Mouse (Mus musculus) limb, embryonic 11.5 days (tissue): ENCODE results near the gene Stat5b. TPM values are rescaled to one million over a fixed set of nuclear protein-coding genes. Genes with fewer than 3 reads are reported as not detected.
A peak's percentile ranks its signal among the peaks of the same experiment; 100 is the strongest.

Experiments
- ATAC-seq: fragments of 200-750 bp; cut with Nextera tagmentation; 2 replicates; pipeline ENCODE4 v1.8.0; 2017; ENCODE audit warnings: low read depth; ENCODE audit not compliant: insufficient number of reproducible peaks, low FRiP score, low TSS enrichment
- DNase-seq: peaks from one replicate; pipeline ENCODE4 v3.0.0-alpha.2; 2015; ENCODE audit warnings: low spot score
- H3K27ac ChIP-seq: fragments of 300-500 bp; sonication (generic); replicated peaks from 2 replicates; pipeline ENCODE4 v1.5.1; 2014; ENCODE audit warnings: low read depth, mild to moderate bottlenecking, low read length
- H3K27me3 ChIP-seq: fragments of 300-500 bp; sonication (generic); 2 replicates; pipeline ENCODE4 v1.6.1; 2014; ENCODE audit warnings: mild to moderate bottlenecking, low read length, mixed read lengths; ENCODE audit not compliant: control insufficient read depth, insufficient read depth
- H3K36me3 ChIP-seq: fragments of 300-500 bp; sonication (generic); 2 replicates; pipeline ENCODE4 v1.6.1; 2014; ENCODE audit warnings: mild to moderate bottlenecking, low read length, moderate library complexity, mixed read lengths; ENCODE audit not compliant: control insufficient read depth, insufficient read depth
- H3K4me1 ChIP-seq: fragments of 300-500 bp; sonication (generic); 2 replicates; pipeline ENCODE4 v1.6.1; 2014; ENCODE audit warnings: low read length, mixed read lengths; ENCODE audit not compliant: control insufficient read depth, insufficient read depth
- H3K4me2 ChIP-seq: fragments of 300-500 bp; sonication (generic); 2 replicates; pipeline ENCODE4 v1.6.1; 2014; ENCODE audit warnings: low read depth, mild to moderate bottlenecking, moderate library complexity; ENCODE audit not compliant: severe bottlenecking
- H3K4me3 ChIP-seq: fragments of 300-500 bp; sonication (generic); 2 replicates; pipeline ENCODE4 v1.5.1; 2014; ENCODE audit warnings: low read depth, low read length
- H3K9ac ChIP-seq: fragments of 300-500 bp; sonication (generic); 2 replicates; pipeline ENCODE4 v1.6.1; 2014; ENCODE audit warnings: mild to moderate bottlenecking, low read length
- H3K9me3 ChIP-seq: fragments of 300-500 bp; sonication (generic); 2 replicates; pipeline ENCODE4 v1.6.1; 2016; ENCODE audit warnings: low read length; ENCODE audit not compliant: control insufficient read depth
- WGBS: fragments of 180-500 bp; shearing (Covaris S2); extraction: QIAGEN DNeasy Blood & Tissue Kit; methylation state at CpG from one replicate; pipeline ENCODE4 v1.1.7; 2014; 5-methylcytosine and 5-hydroxymethylcytosine counted together
- polyA plus RNA-seq: library from polyadenylated mRNA; unstranded; fragments of >200 nt; fragmentation: Nextera tagmentation; extraction: Ambion mirVana; gene quantifications from 2 replicates; pipeline ENCODE4 v1.2.1, GENCODE M21; 2014

The Stat5b gene
- polyA plus RNA-seq, 1 experiment from 2014 or later = 16.9 TPM

DNA sequence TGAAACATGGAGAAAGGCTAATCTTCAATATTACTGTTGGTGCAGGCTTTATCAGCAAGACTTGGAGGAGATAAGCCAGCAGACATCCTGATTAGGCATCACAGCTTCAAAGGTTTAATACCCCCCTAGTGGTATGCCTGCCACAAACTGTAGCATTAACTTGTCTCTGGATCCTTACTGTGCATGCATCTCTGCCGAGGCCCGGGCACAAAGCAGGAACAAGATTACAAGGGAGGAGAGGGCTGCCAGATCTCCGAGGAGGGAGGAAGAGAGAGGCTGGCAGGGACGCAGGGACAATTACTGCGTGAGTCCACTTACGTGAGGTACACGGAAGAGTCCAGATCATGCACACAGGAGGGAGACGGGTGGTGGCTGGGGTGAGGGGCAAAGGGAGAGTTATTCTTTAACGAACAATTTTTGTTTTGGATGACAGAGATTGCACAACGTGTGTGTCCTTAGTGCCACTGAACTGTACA, 21.8 kb downstream of the Stat5b start:
- ATAC-seq (no peak), DNase-seq (no peak)
- Histone ChIP-seq H3K4me2 (no peak overlapping the region), H3K9me3 (no peaks in the 10 kb centered on the region), H3K9ac (no peak overlapping the region), H3K4me1 (0 out of 2 replicates have a peak, but pooled peaks cover 3% of the 10 kb centered on the region), H3K27ac (no peak overlapping the region), H3K4me3 (no peak overlapping the region), H3K27me3 (no peaks in the 10 kb centered on the region), H3K36me3 (no peaks in the 10 kb centered on the region)
- 67% methylated on average over 10 of the region's 10 CpGs for WGBS

DNA sequence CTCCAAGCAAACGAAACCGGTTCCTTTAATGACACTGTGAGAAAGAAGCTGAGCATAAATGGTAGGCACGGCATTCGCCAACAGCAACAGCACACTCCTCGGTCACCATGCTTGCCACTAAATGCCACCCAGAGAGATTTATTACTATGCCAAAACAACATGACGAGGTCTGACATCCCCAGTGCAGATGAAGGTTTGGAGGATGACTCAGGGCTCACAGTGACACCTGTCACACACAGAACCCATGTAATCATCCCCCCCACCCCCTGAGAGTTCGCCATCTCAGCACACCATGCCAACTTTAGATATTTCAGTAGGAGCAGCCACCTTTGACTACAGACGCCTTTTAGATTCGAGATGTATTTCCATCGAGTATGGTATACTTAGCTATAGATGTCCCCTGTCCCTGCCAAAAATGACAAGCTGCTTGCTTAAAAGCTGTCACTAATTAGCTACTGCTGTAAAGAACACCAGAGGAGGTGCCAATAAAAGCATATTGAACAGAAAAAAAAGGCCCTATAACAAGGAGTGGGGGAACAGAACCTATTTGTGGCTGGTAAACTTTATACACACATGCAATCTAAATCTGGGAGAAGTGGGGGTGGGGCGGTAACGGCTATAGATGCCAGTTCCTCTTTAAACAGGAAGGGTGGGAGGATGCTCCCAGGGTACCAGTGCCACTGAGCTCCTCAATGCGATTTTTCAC, 24.2 kb downstream of the Stat5b start:
- Histone ChIP-seq H3K27ac (no peak overlapping the region), H3K36me3 (no peaks in the 10 kb centered on the region), H3K4me2 (no peak overlapping the region), H3K9me3 (no peaks in the 10 kb centered on the region), H3K4me1 (0 out of 2 replicates have a peak, but pooled peaks cover 3% of the 10 kb centered on the region), H3K4me3 (no peak overlapping the region), H3K27me3 (no peaks in the 10 kb centered on the region), H3K9ac (no peak overlapping the region)
- ATAC-seq = no peak
- 75% methylated on average over 13 of the region's 13 CpGs for WGBS
- DNase-seq = no peak

DNA sequence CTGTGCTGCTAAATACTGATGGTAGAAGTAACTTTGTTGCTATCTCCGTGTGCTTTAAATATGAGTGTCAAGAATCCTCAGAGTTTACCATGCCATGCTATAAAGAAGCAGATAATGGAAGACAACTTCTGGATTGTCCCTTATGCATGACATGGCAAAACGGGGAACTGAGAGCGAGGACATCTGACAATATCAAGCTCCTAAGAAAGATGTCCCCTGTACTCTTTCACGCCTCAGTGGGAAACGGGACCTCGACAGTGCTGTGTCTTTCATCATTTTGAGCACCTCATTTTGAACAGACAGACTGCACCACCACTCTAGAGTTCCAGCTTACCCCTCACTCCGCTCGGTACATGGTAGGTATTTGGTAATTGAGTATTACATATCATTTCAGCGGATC, 25.1 kb downstream of the Stat5b start:
- no peak overlapping the region for H3K4me2 ChIP-seq
- 82% methylated on average over 9 of the region's 9 CpGs for WGBS
- H3K36me3 ChIP-seq = no peaks in the 10 kb centered on the region
- H3K9ac ChIP-seq = no peak overlapping the region
- H3K4me3 ChIP-seq = no peak overlapping the region
- no peaks in the 10 kb centered on the region for H3K9me3 ChIP-seq
- H3K27me3 ChIP-seq = no peaks in the 10 kb centered on the region
- DNase-seq (no peak), ATAC-seq (no peak)
- no peak overlapping the region for H3K27ac ChIP-seq
- 0 out of 2 replicates have a peak, but pooled peaks cover 7% of the 10 kb centered on the region for H3K4me1 ChIP-seq

DNA sequence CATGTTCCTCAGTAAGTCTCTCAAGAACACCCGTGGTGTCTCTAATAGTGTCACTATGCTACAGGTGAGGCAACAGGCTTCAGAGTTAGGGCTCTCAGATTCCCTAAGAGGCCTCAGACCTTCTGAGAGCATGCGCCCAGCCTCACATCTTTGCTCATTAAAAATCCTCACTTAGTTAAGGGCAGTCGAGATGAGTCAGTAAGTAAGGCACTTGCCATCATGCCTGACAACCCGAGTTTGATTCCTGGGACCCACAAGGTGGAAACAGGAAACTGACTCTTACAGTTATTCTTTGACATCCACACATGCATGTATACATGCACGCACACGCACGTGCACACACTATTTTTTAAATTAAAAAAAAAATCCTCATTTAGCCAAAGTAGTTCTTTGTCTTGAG, 26.0 kb downstream of the Stat5b start:
- H3K27me3 ChIP-seq = no peaks in the 10 kb centered on the region
- H3K36me3 ChIP-seq = no peaks in the 10 kb centered on the region
- DNase-seq (no peak), ATAC-seq (no peak)
- WGBS = 78% methylated on average over 7 of the region's 7 CpGs
- H3K4me2 ChIP-seq = no peak overlapping the region
- H3K9ac ChIP-seq = no peak overlapping the region
- peaks cover 9% of the 10 kb centered on the region for H3K4me1 ChIP-seq
- H3K9me3 ChIP-seq = no peaks in the 10 kb centered on the region
- H3K4me3 ChIP-seq = no peak overlapping the region
- H3K27ac ChIP-seq = no peak overlapping the region

DNA sequence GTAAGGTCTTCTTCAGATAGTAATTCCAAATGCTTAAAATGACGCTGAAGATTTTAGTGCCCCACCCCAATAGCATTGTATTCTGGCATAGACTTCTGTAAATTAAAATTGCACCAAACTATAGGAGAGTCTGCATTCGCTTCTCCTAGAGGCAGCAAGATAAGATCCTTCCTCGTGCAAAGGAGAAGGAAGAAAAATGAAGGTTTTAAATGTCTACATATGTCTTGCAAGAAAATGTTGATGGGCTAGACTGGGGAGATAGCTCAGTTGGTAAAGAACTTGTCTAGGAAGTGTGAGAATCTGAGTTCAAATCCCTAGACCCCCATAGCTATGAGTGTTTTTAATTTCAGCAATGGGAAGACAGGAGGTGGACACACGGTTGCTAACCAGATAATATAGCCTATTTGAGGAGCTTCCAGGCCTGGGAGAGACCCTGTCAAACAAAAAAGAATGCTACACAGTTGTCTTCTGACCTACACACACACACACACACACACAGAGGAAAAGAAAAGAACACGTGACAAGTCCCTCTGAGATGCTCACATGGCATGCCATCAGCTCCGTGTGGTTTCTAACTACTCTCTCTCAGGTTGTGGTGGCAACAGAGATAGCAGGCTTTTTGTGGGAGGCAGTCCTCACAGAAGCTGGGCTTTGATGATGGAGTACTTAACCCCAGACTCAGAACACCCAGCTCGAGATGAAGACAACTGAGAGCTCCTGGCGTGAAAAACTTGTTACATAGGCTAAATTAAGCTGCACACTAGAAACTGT, 26.8 kb downstream of the Stat5b start:
- ATAC-seq (no peak), DNase-seq (no peak)
- H3K27me3 ChIP-seq = no peaks in the 10 kb centered on the region
- H3K36me3 ChIP-seq = no peaks in the 10 kb centered on the region
- H3K4me2 ChIP-seq = no peak overlapping the region
- H3K4me3 ChIP-seq = no peak overlapping the region
- no peaks in the 10 kb centered on the region for H3K9me3 ChIP-seq
- peaks cover 15% of the 10 kb centered on the region for H3K4me1 ChIP-seq
- H3K9ac ChIP-seq = no peak overlapping the region
- H3K27ac ChIP-seq = no peak overlapping the region
- 78% methylated on average over 8 of the region's 8 CpGs for WGBS

DNA sequence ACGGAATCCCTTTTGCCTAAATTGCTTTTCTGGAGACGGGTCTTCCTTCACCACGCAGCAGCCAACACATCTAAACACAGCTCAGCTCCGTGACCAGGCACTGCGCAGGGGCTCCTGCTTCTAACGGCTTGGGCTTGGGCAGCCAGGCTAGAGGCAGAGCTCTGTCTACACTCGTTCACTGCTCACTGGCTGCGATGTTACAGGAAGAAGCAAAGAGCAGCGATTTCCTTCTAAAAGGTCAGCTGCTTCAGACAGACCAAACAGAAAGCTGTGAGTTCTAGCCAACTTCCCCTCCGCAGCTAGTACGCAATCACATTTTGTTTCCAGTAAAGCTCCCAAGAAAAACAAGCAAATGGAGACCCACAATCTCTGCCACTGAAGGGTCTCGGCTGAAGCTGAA, 28.2 kb downstream of the Stat5b start:
- no peaks in the 10 kb centered on the region for H3K27me3 ChIP-seq
- no peak overlapping the region for H3K4me2 ChIP-seq
- DNase-seq = no peak
- 62% methylated on average over 12 of the region's 12 CpGs for WGBS
- H3K4me3 ChIP-seq = no peak overlapping the region
- no peak for ATAC-seq
- no peak overlapping the region for H3K27ac ChIP-seq
- peaks cover 15% of the 10 kb centered on the region for H3K4me1 ChIP-seq
- no peak overlapping the region for H3K9ac ChIP-seq
- no peaks in the 10 kb centered on the region for H3K36me3 ChIP-seq
- H3K9me3 ChIP-seq = no peaks in the 10 kb centered on the region

DNA sequence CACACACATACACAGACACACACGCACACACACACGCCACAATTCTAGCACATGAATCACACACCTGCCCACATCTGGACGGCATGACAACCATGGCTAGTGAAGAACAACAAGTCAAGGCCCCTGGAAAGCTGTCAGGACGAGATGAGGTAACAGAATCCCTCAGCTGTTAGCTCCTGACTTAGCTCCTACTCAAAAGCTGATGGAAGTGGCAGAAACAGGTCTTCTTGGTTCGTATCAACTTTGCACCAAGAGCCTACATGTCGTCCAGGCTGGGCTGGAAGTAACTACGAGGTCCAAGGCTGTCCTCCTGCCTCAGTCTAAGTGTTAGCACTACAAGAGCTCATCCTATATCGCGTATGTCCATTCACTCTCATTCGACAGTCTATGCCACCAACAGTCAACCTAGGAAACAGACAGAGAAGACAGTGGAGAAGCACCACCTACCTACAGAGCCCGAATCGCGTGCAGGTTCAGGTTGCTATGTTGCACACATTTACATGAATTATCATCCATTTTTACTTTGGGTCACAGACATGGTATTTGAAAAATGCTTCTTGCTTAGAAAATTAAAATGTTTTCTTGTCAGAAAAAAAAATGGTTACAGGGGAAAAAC, 28.8 kb downstream of the Stat5b start:
- H3K4me2 ChIP-seq = no peak overlapping the region
- H3K9ac ChIP-seq = no peak overlapping the region
- no peaks in the 10 kb centered on the region for H3K9me3 ChIP-seq
- DNase-seq (no peak), ATAC-seq (no peak)
- H3K27me3 ChIP-seq = no peaks in the 10 kb centered on the region
- no peak overlapping the region for H3K4me3 ChIP-seq
- peaks cover 14% of the 10 kb centered on the region for H3K4me1 ChIP-seq
- H3K36me3 ChIP-seq = no peaks in the 10 kb centered on the region
- H3K27ac ChIP-seq = no peak overlapping the region
- 88% methylated on average over 13 of the region's 13 CpGs for WGBS

DNA sequence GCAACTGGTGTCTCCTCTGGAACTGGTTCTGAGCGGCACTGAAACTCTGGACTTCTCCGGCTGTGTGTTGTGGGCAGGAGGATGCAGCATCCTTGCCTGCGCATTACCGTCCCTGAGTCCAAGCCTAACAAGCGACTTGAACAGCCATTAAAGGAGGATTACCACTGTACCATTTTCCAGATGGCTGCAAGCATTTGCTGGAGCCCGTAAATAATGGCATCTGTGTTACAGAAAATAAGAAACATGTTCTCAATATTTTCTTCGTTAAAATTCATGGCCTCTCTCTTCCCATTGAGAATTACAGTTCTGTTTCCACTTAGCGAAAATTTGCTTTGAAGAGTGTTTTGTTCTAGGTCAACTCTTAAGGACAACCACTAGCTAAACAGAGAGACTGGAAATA, 30.5 kb downstream of the Stat5b start:
- H3K4me1 ChIP-seq = peaks cover 15% of the 10 kb centered on the region
- 28% methylated on average over 8 of the region's 8 CpGs for WGBS

More for the DNA sequence above, 30.5 kb downstream of the Stat5b start:
- DNase-seq = peak; percentile 61
- no peak for ATAC-seq
- no peaks in the 10 kb centered on the region for H3K36me3 ChIP-seq
- H3K9me3 ChIP-seq = no peaks in the 10 kb centered on the region
- no peak overlapping the region for H3K4me2 ChIP-seq
- no peak overlapping the region for H3K4me3 ChIP-seq
- no peak overlapping the region for H3K27ac ChIP-seq
- no peaks in the 10 kb centered on the region for H3K27me3 ChIP-seq
- H3K9ac ChIP-seq = no peak overlapping the region
